Mouse (Mus musculus) heart, adult 2 months (tissue): Measurements from ENCODE around the gene Cfap100. TPM values are rescaled to one million over a fixed set of nuclear protein-coding genes. Genes with fewer than 3 reads are reported as not detected.

ENCODE experiments used
- DNase-seq, 2 experiments: peaks; one replicate each; pipeline ENCODE4 v3.0.0; 2021
- H3K27ac ChIP-seq: fragments of 200-600 bp; 2 replicates; pipeline ENCODE4 v1.8.1; 2022
- H3K27me3 ChIP-seq: fragments of 200-500 bp; 2 replicates; pipeline ENCODE4 v1.6.1; 2012; ENCODE audit warnings: mild to moderate bottlenecking, low read length, inconsistent platforms, mixed read lengths; ENCODE audit not compliant: control insufficient read depth, insufficient read depth
- H3K36me3 ChIP-seq: fragments of 200-500 bp; 2 replicates; pipeline ENCODE4 v1.6.1; 2012; ENCODE audit warnings: low read length, inconsistent platforms; ENCODE audit not compliant: control insufficient read depth, insufficient read depth
- H3K4me1 ChIP-seq: fragments of 200-500 bp; 2 replicates; pipeline ENCODE4 v1.6.1; 2011; ENCODE audit warnings: low read length; ENCODE audit not compliant: control insufficient read depth, insufficient read depth
- H3K4me3 ChIP-seq: fragments of 200-600 bp; 2 replicates; pipeline ENCODE4 v1.8.1; 2022
- H3K79me2 ChIP-seq: fragments of 200-500 bp; replicated peaks from 2 replicates; pipeline ENCODE4 v1.6.1; 2012; ENCODE audit warnings: mild to moderate bottlenecking, inconsistent platforms, low read length, moderate library complexity, mixed read lengths; ENCODE audit not compliant: control insufficient read depth, insufficient read depth
- H3K9ac ChIP-seq: fragments of 200-500 bp; 2 replicates; pipeline ENCODE4 v1.6.1; 2012; ENCODE audit warnings: low read depth, mild to moderate bottlenecking, control low read depth, inconsistent platforms, low read length, mixed read lengths
- CTCF ChIP-seq: fragments of 200-600 bp; IDR thresholded peaks from 2 replicates; pipeline ENCODE4 v1.8.1; 2022; ENCODE audit warnings: antibody characterized with exemption, mild to moderate bottlenecking, moderate library complexity
- EP300 ChIP-seq: fragments of 200-500 bp; IDR thresholded peaks from 2 replicates; pipeline ENCODE4 v1.6.1; 2011; ENCODE audit warnings: low read depth, low read length, control low read depth; ENCODE audit not compliant: insufficient read depth
- POLR2A ChIP-seq: fragments of 200-500 bp; IDR thresholded peaks from 2 replicates; pipeline ENCODE4 v1.6.1; 2011; ENCODE audit warnings: mild to moderate bottlenecking, low read depth, low read length, control low read depth; ENCODE audit not compliant: insufficient read depth
- WGBS: fragments of 180-500 bp; shearing (Covaris S2); methylation state at CpG from one replicate; pipeline ENCODE4 v1.1.7; 2018; 5-methylcytosine and 5-hydroxymethylcytosine counted together
- intact Hi-C: fragments of 180-260 bp; cut with DNase I; formaldehyde crosslinking; loops from one replicate; pipeline ENCODE4 v1.15.1; 2025
- polyA plus RNA-seq: library from polyadenylated mRNA; depleted of rRNA; stranded (reverse); fragments of >200 nt; gene quantifications from 2 replicates; pipeline ENCODE4 v1.2.3, GENCODE M21; 2012
- total RNA-seq, 2 experiments: library from RNA; stranded (reverse); gene quantifications; 2 replicates each; pipeline ENCODE4 v1.2.3; 2021

Cfap100 gene
- total and polyA plus RNA-seq, 3 experiments: 0.16 to 0.80 (median 0.18) TPM

- Histone ChIP-seq H3K27ac (no peak overlapping the region), H3K27me3 (no peaks in the 10 kb centered on the region), H3K79me2 (no peaks in the 10 kb centered on the region), H3K36me3 (0 out of 2 replicates have a peak, but pooled peaks cover 2% of the 10 kb centered on the region), H3K9ac (no peak overlapping the region), H3K4me3 (no peak overlapping the region), H3K4me1 (peaks cover 10% of the 10 kb centered on the region)
- no peak for DNase-seq
- TF ChIP-seq CTCF (no peak), EP300 (no peak), POLR2A (no peak)
- 62% methylated on average over 2 of the region's 2 CpGs for whole genome bisulfite sequencing
- intact Hi-C loops: loop anchor here (10.0 kb wide), 1 partner anchor 1116 kb away; no protein-coding TSS in a partner anchor
Measured at GRCm38 (mm10) chr6:90461181-90461580, 32.6 kb upstream of the Cfap100 start.

DNA sequence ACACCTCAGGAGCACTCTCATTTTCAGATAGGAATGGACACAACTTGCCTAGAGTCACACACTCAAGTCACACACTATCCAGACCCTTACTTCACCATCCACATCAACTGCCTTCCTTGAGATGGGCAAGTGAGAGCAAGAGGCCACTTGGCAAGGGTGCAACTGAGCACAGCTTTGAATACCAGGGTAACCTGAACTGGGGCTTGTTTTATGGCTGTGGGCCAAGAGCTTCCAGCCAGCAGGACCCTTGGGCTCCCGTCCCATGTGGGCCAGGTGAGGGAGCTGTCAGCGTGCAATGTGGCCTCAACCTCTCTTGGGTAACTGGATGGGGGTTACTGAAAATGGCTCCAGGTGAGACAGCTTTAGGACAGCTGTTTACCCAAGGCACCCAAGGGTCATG lies 28.8 kb upstream of the Cfap100 start:
- no peak for DNase-seq
- no peaks in the 10 kb centered on the region for H3K79me2 ChIP-seq
- H3K4me3 ChIP-seq: no peak overlapping the region
- no peak for TF ChIP-seq POLR2A
- TF ChIP-seq CTCF: no peak
- no peak for TF ChIP-seq EP300
- 80% methylated on average over 2 of the region's 2 CpGs for WGBS
- no peaks in the 10 kb centered on the region for H3K4me1 ChIP-seq
- no peak overlapping the region for H3K9ac ChIP-seq
- no peaks in the 10 kb centered on the region for H3K27me3 ChIP-seq
- H3K27ac ChIP-seq: no peak overlapping the region
- no peaks in the 10 kb centered on the region for H3K36me3 ChIP-seq
- intact Hi-C loops: no loop called here

DNA sequence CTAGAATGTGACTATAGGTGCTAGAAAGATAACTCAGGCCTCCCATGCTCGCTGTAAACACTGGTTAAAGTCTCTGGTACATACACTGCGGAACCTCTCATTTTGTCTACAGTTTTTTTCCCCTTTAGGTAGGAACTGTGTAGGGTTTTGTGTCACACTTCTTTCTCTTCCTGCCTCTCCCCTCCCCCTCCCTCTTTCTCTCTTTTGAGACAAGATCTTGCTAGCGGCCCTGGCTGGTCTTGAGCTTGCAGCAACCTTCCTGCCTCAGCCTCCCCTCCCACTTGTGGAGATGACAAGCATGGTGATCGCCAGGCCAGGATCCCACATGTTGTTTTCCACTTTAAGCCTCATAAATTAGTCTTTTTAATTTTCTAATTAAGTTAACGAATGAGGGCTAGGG lies 25.2 kb upstream of the Cfap100 start:
- no peaks in the 10 kb centered on the region for H3K79me2 ChIP-seq
- H3K9ac ChIP-seq: no peak overlapping the region
- intact Hi-C loops: no loop called here
- no peak for DNase-seq
- no peak overlapping the region for H3K4me3 ChIP-seq
- no peaks in the 10 kb centered on the region for H3K27me3 ChIP-seq
- H3K4me1 ChIP-seq: no peaks in the 10 kb centered on the region; the same call in 1 of the 2 replicates
- TF ChIP-seq EP300 (no peak), CTCF (no peak), POLR2A (no peak)
- H3K27ac ChIP-seq: no peak overlapping the region
- 86% methylated on average over 5 of the region's 5 CpGs for WGBS
- no peaks in the 10 kb centered on the region for H3K36me3 ChIP-seq

GRCm38 (mm10) chr6:90452603-90453002 lies 24.0 kb upstream of the Cfap100 start:
- no peak for DNase-seq
- intact Hi-C loops: no loop called here

GRCm38 (mm10) chr6:90451512-90451911 lies 22.9 kb upstream of the Cfap100 start:
- DNase-seq: no peak
- H3K79me2 ChIP-seq: no peaks in the 10 kb centered on the region
- H3K4me3 ChIP-seq: no peak overlapping the region
- H3K4me1 ChIP-seq: no peaks in the 10 kb centered on the region; the same call in 1 of the 2 replicates
- no peaks in the 10 kb centered on the region for H3K27me3 ChIP-seq
- no peak overlapping the region; the same call in 1 of the 2 replicates for H3K27ac ChIP-seq
- no peaks in the 10 kb centered on the region for H3K36me3 ChIP-seq
- intact Hi-C loops: no loop called here
- no peak for TF ChIP-seq CTCF
- no peak for TF ChIP-seq POLR2A
- no peak for TF ChIP-seq EP300
- H3K9ac ChIP-seq: no peak overlapping the region
- whole genome bisulfite sequencing: 79% methylated on average over 5 of the region's 5 CpGs

More at GRCm38 (mm10) chr6:90452603-90453002, 24.0 kb upstream of the Cfap100 start:
- Histone ChIP-seq H3K27me3 (no peaks in the 10 kb centered on the region), H3K27ac (no peak overlapping the region), H3K79me2 (no peaks in the 10 kb centered on the region), H3K4me3 (no peak overlapping the region), H3K36me3 (no peaks in the 10 kb centered on the region), H3K9ac (no peak overlapping the region), H3K4me1 (no peaks in the 10 kb centered on the region; the same call in 1 of the 2 replicates)
- TF ChIP-seq EP300: no peak
- no peak for TF ChIP-seq CTCF
- TF ChIP-seq POLR2A: no peak

DNA sequence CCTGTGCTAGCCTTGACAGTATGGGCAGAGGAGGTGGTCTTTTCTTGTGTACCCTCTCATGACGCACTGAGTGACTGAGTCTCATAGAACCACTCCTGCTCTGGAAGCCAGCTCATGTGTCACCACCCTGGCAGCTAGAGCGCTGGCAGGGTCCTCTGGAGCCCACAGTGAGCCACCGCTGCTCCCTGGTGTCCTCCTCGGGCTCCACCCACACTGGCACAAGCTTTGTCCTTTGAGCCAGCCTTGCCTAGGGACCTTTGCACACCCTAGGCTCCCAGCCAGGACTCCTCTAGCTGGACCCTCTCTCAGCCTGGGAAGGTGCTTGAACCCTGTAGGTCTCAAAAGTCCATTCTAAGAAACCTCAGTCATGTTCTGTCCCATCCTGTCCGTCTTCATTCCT lies 22.1 kb upstream of the Cfap100 start:
- DNase-seq: peak; percentile 73 to 86
- Histone ChIP-seq H3K36me3 (no peaks in the 10 kb centered on the region), H3K4me1 (no peaks in the 10 kb centered on the region; the same call in 1 of the 2 replicates), H3K27me3 (no peaks in the 10 kb centered on the region), H3K27ac (peak overlapping the region; percentile 61), H3K4me3 (0 out of 2 replicates have a peak overlapping the region, but pooled peaks have one; percentile 19), H3K79me2 (no peaks in the 10 kb centered on the region), H3K9ac (no peak overlapping the region; the same call in 1 of the 2 replicates)
- TF ChIP-seq CTCF: no peak
- TF ChIP-seq EP300: 0 out of 2 replicates have a peak, but pooled peaks have one; percentile 12
- intact Hi-C loops: loop anchor here (1.0 kb wide), 1 partner anchor 65 kb away; no protein-coding TSS in a partner anchor
- WGBS: 43% methylated on average over 5 of the region's 5 CpGs
